Mouse (Mus musculus): ENCODE data around the gene Gm28635. TPM values are rescaled to one million over a fixed set of nuclear protein-coding genes. Genes with fewer than 3 reads are reported as not detected.

Gene Gm28635
- polyA plus RNA-seq, 1 experiment: not detected

GRCm38 (mm10) chr2:84650464-84651195 lies 27.2 kb downstream of the Gm28635 start, which contains the start of gene Ctnnd1:
Gene Ctnnd1, minus strand, starts transcription at chr2:84650765.
- DNase-seq (ENCODE audit: low read depth in 1 of 2, low spot score in 2 of 2): no peak
- WGBS: 10% methylated on average over 15 of the region's 15 CpGs

GRCm38 (mm10) chr2:84649674-84650073 lies 28.2 kb downstream of the Gm28635 start:
- Histone ChIP-seq H3K4me3 (ENCODE audit: extremely low read depth, insufficient read depth, insufficient read length) (peak overlapping the region; percentile 62), H3K27me3 (ENCODE audit: control insufficient read depth, insufficient read depth, low read length) (no peaks in the 10 kb centered on the region), H3K27ac (ENCODE audit: insufficient read depth, low read length) (peak overlapping the region; percentile 13), H3K4me1 (ENCODE audit: control insufficient read depth, insufficient read depth, insufficient read length) (no peaks in the 10 kb centered on the region), H3K36me3 (ENCODE audit: control insufficient read depth, insufficient read depth, low read length) (no peaks in the 10 kb centered on the region)
- DNase-seq (ENCODE audit: low read depth in 1 of 2, low spot score in 2 of 2): no peak
- TF ChIP-seq POLR2A (IDR thresholded peaks at IDR 0.05; ENCODE audit: low read depth, low read length): no peak
- TF ChIP-seq CTCF (IDR thresholded peaks at IDR 0.05; ENCODE audit: extremely low read depth, insufficient read depth, insufficient read length, insufficient replicate concordance): no peak
- 3% methylated on average over 10 of the region's 10 CpGs for WGBS

More at GRCm38 (mm10) chr2:84650464-84651195, 27.2 kb downstream of the Gm28635 start, which contains the start of gene Ctnnd1:
- TF ChIP-seq POLR2A (IDR thresholded peaks at IDR 0.05; ENCODE audit: low read depth, low read length): 0 out of 2 replicates have a peak, but pooled peaks have one; percentile 10
- no peak for TF ChIP-seq CTCF (IDR thresholded peaks at IDR 0.05; ENCODE audit: extremely low read depth, insufficient read depth, insufficient read length, insufficient replicate concordance)
- no peaks in the 10 kb centered on the region for H3K36me3 ChIP-seq (ENCODE audit: control insufficient read depth, insufficient read depth, low read length)
- peak within 1 kb of the TSS; percentile 76 for H3K27ac ChIP-seq (ENCODE audit: insufficient read depth, low read length)
- no peaks in the 10 kb centered on the region for H3K27me3 ChIP-seq (ENCODE audit: control insufficient read depth, insufficient read depth, low read length)
- H3K4me3 ChIP-seq (ENCODE audit: extremely low read depth, insufficient read depth, insufficient read length): peak within 1 kb of the TSS; percentile 62
- H3K4me1 ChIP-seq (ENCODE audit: control insufficient read depth, insufficient read depth, insufficient read length): no peaks in the 10 kb centered on the region

- no peak for TF ChIP-seq POLR2A (IDR thresholded peaks at IDR 0.05; ENCODE audit: low read depth, low read length)
- no peak for TF ChIP-seq CTCF (IDR thresholded peaks at IDR 0.05; ENCODE audit: extremely low read depth, insufficient read depth, insufficient read length, insufficient replicate concordance)
- 68% methylated on average over 6 of the region's 6 CpGs for WGBS
- Histone ChIP-seq H3K27me3 (ENCODE audit: control insufficient read depth, insufficient read depth, low read length) (no peaks in the 10 kb centered on the region), H3K36me3 (ENCODE audit: control insufficient read depth, insufficient read depth, low read length) (no peaks in the 10 kb centered on the region), H3K4me1 (ENCODE audit: control insufficient read depth, insufficient read depth, insufficient read length) (no peaks in the 10 kb centered on the region), H3K27ac (ENCODE audit: insufficient read depth, low read length) (no peak overlapping the region), H3K4me3 (ENCODE audit: extremely low read depth, insufficient read depth, insufficient read length) (peak overlapping the region; percentile 5; the same call in 1 of the 2 replicates)
- DNase-seq (ENCODE audit: low read depth in 1 of 2, low spot score in 2 of 2): no peak
These were observed 29.5 kb downstream of the Gm28635 start for GRCm38 (mm10) chr2:84648369-84648768.

GRCm38 (mm10) chr2:84647051-84647568 lies 30.7 kb downstream of the Gm28635 start:
- Histone ChIP-seq H3K4me3 (ENCODE audit: extremely low read depth, insufficient read depth, insufficient read length) (no peak overlapping the region), H3K27ac (ENCODE audit: insufficient read depth, low read length) (no peak overlapping the region), H3K27me3 (ENCODE audit: control insufficient read depth, insufficient read depth, low read length) (no peaks in the 10 kb centered on the region), H3K4me1 (ENCODE audit: control insufficient read depth, insufficient read depth, insufficient read length) (no peaks in the 10 kb centered on the region), H3K36me3 (ENCODE audit: control insufficient read depth, insufficient read depth, low read length) (no peaks in the 10 kb centered on the region)
- TF ChIP-seq CTCF (IDR thresholded peaks at IDR 0.05; ENCODE audit: extremely low read depth, insufficient read depth, insufficient read length, insufficient replicate concordance): no peak
- TF ChIP-seq POLR2A (IDR thresholded peaks at IDR 0.05; ENCODE audit: low read depth, low read length): no peak
- no peak for DNase-seq (ENCODE audit: low read depth in 1 of 2, low spot score in 2 of 2)
- WGBS: 86% methylated on average over 6 of the region's 6 CpGs

- TF ChIP-seq POLR2A (IDR thresholded peaks at IDR 0.05; ENCODE audit: low read depth, low read length): no peak
- TF ChIP-seq CTCF (IDR thresholded peaks at IDR 0.05; ENCODE audit: extremely low read depth, insufficient read depth, insufficient read length, insufficient replicate concordance): no peak
- DNase-seq (ENCODE audit: low read depth in 1 of 2, low spot score in 2 of 2): no peak
- 82% methylated on average over 1 of the region's 1 CpGs for WGBS
- no peak overlapping the region for H3K27ac ChIP-seq (ENCODE audit: insufficient read depth, low read length)
- no peaks in the 10 kb centered on the region for H3K27me3 ChIP-seq (ENCODE audit: control insufficient read depth, insufficient read depth, low read length)
- H3K4me1 ChIP-seq (ENCODE audit: control insufficient read depth, insufficient read depth, insufficient read length): no peaks in the 10 kb centered on the region
- no peaks in the 10 kb centered on the region for H3K36me3 ChIP-seq (ENCODE audit: control insufficient read depth, insufficient read depth, low read length)
- H3K4me3 ChIP-seq (ENCODE audit: extremely low read depth, insufficient read depth, insufficient read length): no peak overlapping the region
These were observed 31.7 kb downstream of the Gm28635 start for GRCm38 (mm10) chr2:84646138-84646537.

- Histone ChIP-seq H3K36me3 (ENCODE audit: control insufficient read depth, insufficient read depth, low read length) (no peaks in the 10 kb centered on the region), H3K4me3 (ENCODE audit: extremely low read depth, insufficient read depth, insufficient read length) (no peak overlapping the region), H3K4me1 (ENCODE audit: control insufficient read depth, insufficient read depth, insufficient read length) (no peaks in the 10 kb centered on the region), H3K27ac (ENCODE audit: insufficient read depth, low read length) (no peak overlapping the region), H3K27me3 (ENCODE audit: control insufficient read depth, insufficient read depth, low read length) (no peaks in the 10 kb centered on the region)
- TF ChIP-seq POLR2A (IDR thresholded peaks at IDR 0.05; ENCODE audit: low read depth, low read length): no peak
- no peak for TF ChIP-seq CTCF (IDR thresholded peaks at IDR 0.05; ENCODE audit: extremely low read depth, insufficient read depth, insufficient read length, insufficient replicate concordance)
- DNase-seq (ENCODE audit: low read depth in 1 of 2, low spot score in 2 of 2): no peak
These were observed 37.0 kb downstream of the Gm28635 start for GRCm38 (mm10) chr2:84640833-84641232.
